Mouse (Mus musculus): ENCODE results near the gene Elp5.

DNA sequence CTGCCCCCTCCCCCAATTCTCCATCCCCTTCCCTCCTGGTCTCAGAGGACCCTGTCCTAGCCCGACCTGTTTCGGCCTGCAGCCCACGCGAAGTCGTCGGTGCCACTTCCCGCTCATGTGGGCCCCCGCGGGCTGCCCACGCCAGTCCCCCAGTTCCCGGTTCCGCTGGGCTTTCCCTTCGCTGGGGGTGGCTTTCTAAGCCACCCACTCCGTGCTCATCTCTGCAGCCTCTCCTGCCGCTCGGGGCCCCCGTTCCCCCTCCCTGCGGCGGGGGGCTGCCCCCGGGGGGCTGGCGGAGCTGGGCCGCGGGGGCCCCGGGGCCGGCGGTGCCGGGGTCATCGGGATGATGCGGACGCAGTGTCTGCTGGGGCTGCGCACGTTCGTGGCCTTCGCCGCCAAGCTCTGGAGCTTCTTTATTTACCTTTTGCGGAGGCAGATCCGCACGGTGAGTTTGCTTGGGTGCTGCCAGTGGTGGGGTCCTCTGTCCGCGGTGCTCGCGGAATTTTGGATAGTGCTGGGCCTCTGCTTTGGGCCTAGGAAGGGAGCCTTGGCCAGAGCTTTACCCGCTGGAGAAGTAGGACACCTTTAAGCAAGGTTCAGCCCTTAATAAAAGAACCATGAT lies 1.1 kb downstream of the Elp5 start, which contains the start of gene Ctdnep1:
- TF ChIP-seq CTCF (IDR thresholded peaks at IDR 0.05; ENCODE audit: extremely low read depth, insufficient read length, insufficient replicate concordance, low read depth, low read length) = no peak
- TF ChIP-seq POLR2A (IDR thresholded peaks at IDR 0.05; ENCODE audit: low read depth, low read length) = no peak
